Comparison of ENCODE assay signal across 7 mouse cellular contexts in the genomic region with DNA sequence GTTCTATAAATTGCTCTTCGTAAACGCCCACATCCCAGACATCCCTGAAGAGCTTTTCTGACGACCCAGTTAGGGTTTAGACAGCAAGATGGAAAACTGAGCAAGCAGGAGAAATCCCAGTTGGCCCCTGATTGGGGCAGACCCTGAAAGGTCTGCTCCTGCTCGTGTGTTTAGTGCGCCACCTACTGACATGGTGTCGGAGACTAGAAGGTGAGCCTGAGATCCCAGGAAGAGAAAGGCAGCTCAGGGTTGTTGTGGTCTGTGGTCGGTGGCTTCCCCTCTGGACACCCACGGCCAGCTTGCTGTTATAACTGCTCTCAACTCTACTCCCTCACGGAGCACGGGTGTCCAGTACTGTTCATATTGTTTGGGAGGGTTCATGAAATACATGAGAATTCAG. TPM values are rescaled to one million over a fixed set of nuclear protein-coding genes. Genes with fewer than 3 reads are reported as not detected.
DNase-seq lines count a peak whose midpoint lies in the region; ATAC-seq and TF ChIP-seq lines count a peak whose summit lies in the region.

No protein-coding gene starts in this region.

- no peak overlapping the region for H3K4me3 ChIP-seq in cortical plate, adult 2 months (ENCODE audit: insufficient read depth, low read length)
- H3K4me3 ChIP-seq in limb, embryonic 10.5 days, result no peak overlapping the region
- H3K4me3 ChIP-seq in midbrain, embryonic 11.5 days (ENCODE audit: low read depth, low read length), result no peak overlapping the region

- no peaks in the 10 kb centered on the region for H3K9me3 ChIP-seq in limb, embryonic 10.5 days (replicated peaks)
- no peaks in the 10 kb centered on the region for H3K9me3 ChIP-seq in midbrain, embryonic 11.5 days (ENCODE audit: control insufficient read depth, low read length)

- ATAC-seq in midbrain, embryonic 11.5 days (ENCODE audit: low FRiP score), result peak; percentile 90

- no peak overlapping the region for H3K27ac ChIP-seq in cortical plate, adult 2 months (ENCODE audit: insufficient read depth, low read length)
- H3K27ac ChIP-seq in limb, embryonic 10.5 days, result no peak overlapping the region
- H3K27ac ChIP-seq in midbrain, embryonic 11.5 days (ENCODE audit: low read depth, low read length), result no peak overlapping the region

- no peaks in the 10 kb centered on the region for H3K27me3 ChIP-seq in limb, embryonic 10.5 days (ENCODE audit: low read depth, poor library complexity, severe bottlenecking)
- H3K27me3 ChIP-seq in midbrain, embryonic 11.5 days (ENCODE audit: control insufficient read depth, insufficient read depth, low read length), result no peaks in the 10 kb centered on the region

- no peak for TF ChIP-seq POLR2A in cortical plate, adult 2 months (IDR thresholded peaks at IDR 0.05; ENCODE audit: extremely low read depth, insufficient read depth, low read length)

- DNase-seq in adipocyte (ENCODE audit: low spot score), result peak; percentile 88
- DNase-seq in gastrocnemius, postnatal 4 days (ENCODE audit: low spot score in 2 of 2), result peak; percentile 41 to 79
- peak; percentile 22 for DNase-seq in kidney, adult 11 months
- peak; percentile 76 for DNase-seq in limb, embryonic 10.5 days (ENCODE audit: low spot score)
- DNase-seq in midbrain, embryonic 11.5 days (ENCODE audit: low spot score, missing footprints), result peak; percentile 89
- DNase-seq in skeletal muscle tissue, adult 2 months (ENCODE audit: low read depth, low spot score), result peak; percentile 61

- 0 out of 2 replicates have a peak, but pooled peaks cover 2% of the 10 kb centered on the region for H3K4me1 ChIP-seq in cortical plate, adult 2 months (ENCODE audit: control insufficient read depth, insufficient read depth, low read length)
- H3K4me1 ChIP-seq in limb, embryonic 10.5 days, result peaks cover 24% of the 10 kb centered on the region
- peaks cover 5% of the 10 kb centered on the region; the same call in 1 of the 2 replicates for H3K4me1 ChIP-seq in midbrain, embryonic 11.5 days (ENCODE audit: control insufficient read depth, insufficient read depth, low read length)

- H3K9ac ChIP-seq in midbrain, embryonic 11.5 days (ENCODE audit: low read length), result no peak overlapping the region

- no peaks in the 10 kb centered on the region for H3K36me3 ChIP-seq in limb, embryonic 10.5 days
- H3K36me3 ChIP-seq in midbrain, embryonic 11.5 days (ENCODE audit: control insufficient read depth, insufficient read depth, low read length), result no peaks in the 10 kb centered on the region

- 12% methylated on average over 10 of the region's 10 CpGs for WGBS in limb, embryonic 10.5 days
- WGBS in midbrain, embryonic 11.5 days, result 15% methylated on average over 10 of the region's 10 CpGs

- no peak overlapping the region for H3K4me2 ChIP-seq in midbrain, embryonic 11.5 days

- TF ChIP-seq CTCF in cortical plate, adult 2 months (IDR thresholded peaks at IDR 0.05; ENCODE audit: extremely low read depth, insufficient read depth, low read length), result peak; percentile 88

RNA-seq across cellular contexts. Expression of gene Ccdc80, which starts 3.2 kb away (rescaled TPM):
- polyA plus RNA-seq in cortical plate, adult 2 months (2012; rRNA removed), result 7.9 and 8.3 TPM in 2 replicates
- total RNA-seq in gastrocnemius, postnatal 4 days (2021), result 100 to 1,000 TPM; 163 to 171 TPM
- 24.4 and 35.8 TPM in 2 replicates for polyA plus RNA-seq in limb, embryonic 10.5 days (2016; fragmentation: Nextera tagmentation; extraction: Ambion mirVana)
- polyA plus RNA-seq in midbrain, embryonic 11.5 days (2014; fragmentation: Nextera tagmentation; extraction: Ambion mirVana), result 27.1 and 27.4 TPM in 2 replicates

Comparison
In these comparisons a context has a peak if more than half of its experiments do, and no peak if none do; other contexts are left out.
1. DNase-seq: peak in every context shown above with its lines; median percentile 89 in midbrain, embryonic 11.5 days; 88 in adipocyte; 76 in limb, embryonic 10.5 days; 61 in skeletal muscle tissue, adult 2 months; 60 in gastrocnemius, postnatal 4 days; 22 in kidney, adult 11 months.